Mouse (Mus musculus): ENCODE data around the gene Zfp706.

DNA sequence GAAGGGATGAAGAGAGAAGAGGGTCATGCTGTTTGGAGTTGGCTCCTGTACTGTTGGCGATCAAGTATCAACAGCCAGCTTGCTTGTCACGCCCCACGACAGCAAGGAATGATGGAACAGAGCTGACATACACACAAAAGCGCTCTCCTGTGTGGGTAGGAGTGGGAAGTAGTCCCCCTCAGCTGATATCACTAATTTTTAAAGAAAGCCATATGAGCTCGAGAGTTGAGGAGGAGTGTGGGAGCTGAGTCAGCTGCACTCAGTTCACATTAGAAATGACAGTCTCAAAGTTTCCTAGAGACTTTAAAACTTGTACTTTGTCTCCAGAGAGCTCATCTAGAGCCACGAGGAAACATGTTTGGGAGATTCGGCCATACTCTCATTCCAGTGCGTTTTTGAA is 29.8 kb downstream of the Zfp706 start:
- no peak for TF ChIP-seq CTCF (IDR thresholded peaks at IDR 0.05; ENCODE audit: low read depth, low read length)
- no peak for TF ChIP-seq GATA2 (IDR thresholded peaks at IDR 0.05; ENCODE audit: borderline replicate concordance, low read depth, low read length)
- no peak for TF ChIP-seq GATA1 (IDR thresholded peaks at IDR 0.05; ENCODE audit: borderline replicate concordance, low read length)
